ENCODE assay signal across 20 mouse cellular contexts in genomic region chr10:43671785-43672184, GRCm38 (mm10).
DNase-seq lines count a peak whose midpoint lies in the region; ATAC-seq and TF ChIP-seq lines count a peak whose summit lies in the region.
"Had no signal": no experiment of that assay in that cellular context is flagged by ENCODE, and none has a peak within 500 bp of the region (broad histone marks: within the 10 kb centered on the region; RNA-seq: fewer than 3 reads in every experiment).

No protein-coding gene starts in this region.

- H3K36me3 ChIP-seq in kidney, embryonic 16.5 days (ENCODE audit: insufficient read depth, low read length), result no peaks in the 10 kb centered on the region
- H3K36me3 ChIP-seq in liver, embryonic 14.5 days (replicated peaks; ENCODE audit: control insufficient read depth, insufficient read depth, low read depth), result no peaks in the 10 kb centered on the region
- no peaks in the 10 kb centered on the region for H3K36me3 ChIP-seq in liver, embryonic 11.5 days (ENCODE audit: control insufficient read depth, insufficient read depth, low read length)
- H3K36me3 ChIP-seq: embryonic facial prominence, embryonic 10.5 days; heart, embryonic 15.5 days had no signal

- H3K9me3 ChIP-seq in kidney, embryonic 16.5 days (ENCODE audit: low read length), result no peaks in the 10 kb centered on the region
- H3K9me3 ChIP-seq in liver, embryonic 14.5 days (ENCODE audit: control insufficient read depth, low read length), result no peaks in the 10 kb centered on the region
- no peaks in the 10 kb centered on the region for H3K9me3 ChIP-seq in liver, embryonic 11.5 days (ENCODE audit: control insufficient read depth, low read length)
- H3K9me3 ChIP-seq: embryonic facial prominence, embryonic 10.5 days; forebrain, embryonic 13.5 days; heart, embryonic 15.5 days had no signal

- no peak for TF ChIP-seq EP300 in liver, embryonic 14.5 days (IDR thresholded peaks at IDR 0.05; ENCODE audit: low read depth)

- peaks cover 13% of the 10 kb centered on the region for H3K4me1 ChIP-seq in kidney, embryonic 16.5 days (ENCODE audit: insufficient read depth, low read length)
- peaks cover 70 to 72% of the 10 kb centered on the region in 2 experiments for H3K4me1 ChIP-seq in liver, embryonic 14.5 days (replicated peaks; ENCODE audit: control insufficient read depth in 2 of 2, insufficient read depth in 2 of 2, low read length in 1 of 2)
- H3K4me1 ChIP-seq in liver, embryonic 11.5 days (replicated peaks; ENCODE audit: control insufficient read depth, insufficient read depth, low read length), result peaks cover 60% of the 10 kb centered on the region
- H3K4me1 ChIP-seq: forebrain, embryonic 13.5 days; heart, embryonic 15.5 days had no signal

- WGBS in kidney, embryonic 16.5 days, result 90% methylated on average over 3 of the region's 3 CpGs
- WGBS in liver, embryonic 14.5 days (ENCODE audit: insufficient replicate concordance), result 26% methylated on average over 3 of the region's 3 CpGs
- 33% methylated on average over 3 of the region's 3 CpGs for WGBS in liver, embryonic 11.5 days

- ATAC-seq in kidney, embryonic 16.5 days (ENCODE audit: low FRiP score, low TSS enrichment), result no peak
- ATAC-seq in liver, embryonic 14.5 days (ENCODE audit: insufficient read depth), result no peak
- no peak for ATAC-seq in liver, embryonic 11.5 days (replicated peaks; ENCODE audit: low FRiP score)
- ATAC-seq in common myeloid progenitor, adult 5-6 weeks (replicated peaks; ENCODE audit: low read depth, poor library complexity, severe bottlenecking), result peak; percentile 19; the same call in 1 of the 2 replicates
- no peak for ATAC-seq in granulocyte monocyte progenitor cell, adult 5-6 weeks (replicated peaks; ENCODE audit: poor library complexity, severe bottlenecking)
- ATAC-seq: CD4-positive, CD25-positive, alpha-beta regulatory T cell, adult 4 months; forebrain, embryonic 13.5 days had no signal

- no peaks in the 10 kb centered on the region for H3K27me3 ChIP-seq in kidney, embryonic 16.5 days (ENCODE audit: insufficient read depth, low read length)
- H3K27me3 ChIP-seq in liver, embryonic 14.5 days (ENCODE audit: control insufficient read depth, insufficient read depth, low read length), result no peaks in the 10 kb centered on the region
- H3K27me3 ChIP-seq in liver, embryonic 11.5 days (replicated peaks; ENCODE audit: control insufficient read depth, insufficient read depth, low read length), result no peaks in the 10 kb centered on the region
- H3K27me3 ChIP-seq: forebrain, embryonic 13.5 days; heart, embryonic 15.5 days had no signal

- no peak overlapping the region for H3K4me3 ChIP-seq in kidney, embryonic 16.5 days (ENCODE audit: low read length)
- no peak overlapping the region for H3K4me3 ChIP-seq in liver, embryonic 14.5 days (ENCODE audit: insufficient read depth in 1 of 2, low read depth in 2 of 2, low read length in 2 of 2)
- H3K4me3 ChIP-seq in liver, embryonic 11.5 days (ENCODE audit: low read depth, low read length), result no peak overlapping the region
- H3K4me3 ChIP-seq: embryonic facial prominence, embryonic 10.5 days; forebrain, embryonic 13.5 days; gastrocnemius, adult 2 months; heart, embryonic 15.5 days had no signal

- peak overlapping the region; percentile 54 for H3K27ac ChIP-seq in kidney, embryonic 16.5 days (ENCODE audit: low read length)
- peak overlapping the region; percentile 27 for H3K27ac ChIP-seq in liver, embryonic 14.5 days
- no peak overlapping the region for H3K27ac ChIP-seq in liver, embryonic 11.5 days (ENCODE audit: low read depth, low read length)
- H3K27ac ChIP-seq: embryonic facial prominence, embryonic 10.5 days; forebrain, embryonic 13.5 days; gastrocnemius, adult 2 months; heart, embryonic 15.5 days; hindbrain, embryonic 14.5 days had no signal

- TF ChIP-seq CTCF in liver, embryonic 14.5 days (IDR thresholded peaks at IDR 0.05; ENCODE audit: low read depth), result no peak

- no peak overlapping the region for H3K9ac ChIP-seq in kidney, embryonic 16.5 days (replicated peaks; ENCODE audit: low read length)
- no peak overlapping the region for H3K9ac ChIP-seq in liver, embryonic 14.5 days (replicated peaks)
- no peak overlapping the region for H3K9ac ChIP-seq in liver, embryonic 11.5 days (ENCODE audit: low read depth, low read length)
- H3K9ac ChIP-seq: forebrain, embryonic 13.5 days; heart, embryonic 15.5 days; hindbrain, embryonic 14.5 days had no signal

- no peak overlapping the region for H3K4me2 ChIP-seq in kidney, embryonic 16.5 days (replicated peaks; ENCODE audit: low read depth, low read length)
- H3K4me2 ChIP-seq in liver, embryonic 14.5 days (ENCODE audit: low read depth), result no peak overlapping the region
- no peak overlapping the region for H3K4me2 ChIP-seq in liver, embryonic 11.5 days
- H3K4me2 ChIP-seq: forebrain, embryonic 13.5 days; heart, embryonic 11.5 days; heart, embryonic 15.5 days; hindbrain, embryonic 14.5 days had no signal

- DNase-seq in kidney, postnatal 14 days, result no peak
- DNase-seq in liver, embryonic 14.5 days (ENCODE audit: low read depth in 3 of 3, low spot score in 3 of 3), result no peak
- no peak for DNase-seq in liver, embryonic 11.5 days (ENCODE audit: low spot score)
- DNase-seq: adrenal gland, postnatal 10 days; B cell, adult 2 months; cerebellum, adult 11-12 months; cerebellum, adult 9-11 months; cerebellum, postnatal 36 days; gastrocnemius, adult 2 months; gastrocnemius, postnatal 25 days; heart, adult 18-20 months had no signal
